Mouse (Mus musculus) inflammation-experienced regulatory T-cells, adult 6 months (primary cell): ENCODE measurements around the gene Isoc2a. TPM values are rescaled to one million over a fixed set of nuclear protein-coding genes. Genes with fewer than 3 reads are reported as not detected.
"Not testable (repeated sequence)": the region's sequence is repeated elsewhere in the genome, so short reads cannot be mapped to it uniquely, and the experiment has no call there.

ENCODE experiments used
- ATAC-seq: one replicate; pipeline ENCODE4 v1.8.0; 2017
- polyA plus RNA-seq, 3 experiments: library from polyadenylated mRNA; unstranded; fragments of 100-300 nt; shearing (Covaris generic); gene quantifications; one replicate each; pipeline ENCODE4 v1.2.1; 2017

Isoc2a gene
- polyA plus RNA-seq = under 1 TPM; 0.58 to 0.92 (median 0.70) TPM

DNA sequence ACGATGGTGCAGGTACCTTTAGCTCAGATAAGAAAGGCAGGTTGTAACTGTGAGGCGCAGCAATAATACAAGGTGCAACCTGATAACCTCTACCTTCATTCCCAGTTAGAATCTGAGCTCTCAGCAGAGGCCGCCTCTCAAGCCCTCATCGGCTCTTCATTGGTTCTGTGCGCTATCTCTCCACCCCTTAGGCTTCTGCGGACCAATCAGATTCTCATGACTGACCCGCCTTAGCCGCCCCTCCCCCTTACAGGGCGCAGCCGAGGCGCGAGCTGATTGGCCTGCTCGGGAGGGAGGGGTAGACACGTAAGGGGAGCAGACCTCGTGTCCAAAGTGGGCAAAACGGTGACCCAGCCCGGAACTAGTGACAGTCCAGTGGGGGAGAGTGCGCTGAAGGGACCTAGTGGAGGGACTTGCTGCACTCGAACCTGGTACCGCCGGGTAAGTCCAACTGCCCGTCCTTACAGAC, at the start of gene Isoc2a:
Gene Isoc2a, plus strand, starts transcription at position 401 of the 469 bp plus-strand sequence.
- peak; percentile 100 for ATAC-seq

DNA sequence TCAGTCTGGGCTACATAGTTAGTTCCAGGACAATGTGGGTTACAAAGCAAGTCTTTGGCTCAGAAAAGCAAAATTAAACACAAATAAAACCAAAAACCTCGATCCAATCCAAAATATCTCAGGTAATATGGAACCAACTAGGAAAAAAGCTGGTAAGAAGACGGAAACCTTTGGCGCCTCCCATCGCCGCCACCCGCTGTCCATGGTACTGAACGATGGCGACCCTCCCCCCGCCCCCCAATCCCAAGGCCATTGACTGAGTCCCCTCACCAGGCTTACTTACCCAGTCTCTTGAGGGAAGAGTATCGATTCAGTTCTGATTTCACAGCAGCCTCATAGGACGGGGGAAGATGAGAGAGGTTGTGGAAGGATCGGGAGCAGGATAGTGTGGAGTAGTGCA, 46.5 kb upstream of the Isoc2a start:
- no peak for ATAC-seq

DNA sequence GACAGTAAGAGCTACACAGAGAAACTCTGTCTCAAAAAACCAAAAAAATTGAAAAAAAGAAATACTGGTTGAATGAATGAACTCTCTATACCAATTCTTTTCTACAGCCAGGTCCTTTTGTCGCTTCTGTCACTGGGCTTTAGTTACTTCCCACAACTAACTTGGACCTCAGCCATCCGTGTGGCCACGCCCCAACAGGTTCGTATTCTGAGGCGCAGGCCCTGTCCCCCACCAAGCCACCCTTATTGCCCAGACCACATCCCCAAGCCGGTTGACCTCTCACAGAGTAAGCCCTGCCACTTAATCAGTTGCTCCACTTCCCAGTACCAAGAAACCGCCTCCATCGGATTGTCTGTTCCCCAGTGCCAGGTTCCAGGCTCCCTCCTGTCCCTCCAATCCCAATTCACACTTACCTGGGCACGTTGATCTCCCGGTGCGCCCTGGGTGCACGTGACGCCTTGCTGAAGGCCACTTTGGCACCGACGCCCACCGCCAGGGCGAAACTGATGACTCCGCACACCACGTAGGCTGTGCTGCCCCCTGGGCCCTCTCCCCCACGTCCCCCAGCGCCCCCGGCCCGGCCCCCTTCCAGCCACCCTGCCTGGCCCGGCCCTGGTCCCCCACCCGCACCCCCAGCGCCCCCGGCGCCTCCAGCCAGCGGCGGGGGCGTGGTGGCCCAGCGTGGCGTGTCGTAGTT, 41.2 kb upstream of the Isoc2a start:
- ATAC-seq = no peak

DNA sequence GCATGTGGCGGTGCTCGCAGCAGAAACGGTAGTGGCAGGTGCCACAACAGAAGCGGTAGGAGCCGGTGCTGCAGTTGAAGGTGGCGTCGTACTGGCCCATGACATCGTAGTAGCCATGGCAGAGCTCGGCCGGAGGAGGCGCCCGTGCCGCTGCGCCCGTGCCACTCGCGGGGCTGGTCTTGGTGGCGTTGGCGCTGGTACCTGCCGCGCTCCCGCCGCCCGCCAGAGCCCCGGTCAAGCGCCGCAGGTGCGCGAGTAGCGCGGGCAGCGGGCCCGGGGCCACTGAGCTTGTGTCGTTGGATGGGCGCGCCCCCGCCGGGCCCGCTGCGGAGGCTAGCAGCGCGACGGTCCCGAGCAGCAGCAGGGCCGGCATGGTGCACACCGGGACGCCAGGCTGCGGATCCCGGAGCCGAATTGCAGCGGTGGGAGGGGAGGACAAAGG, 40.6 kb upstream of the Isoc2a start:
- peak; percentile 96 for ATAC-seq

DNA sequence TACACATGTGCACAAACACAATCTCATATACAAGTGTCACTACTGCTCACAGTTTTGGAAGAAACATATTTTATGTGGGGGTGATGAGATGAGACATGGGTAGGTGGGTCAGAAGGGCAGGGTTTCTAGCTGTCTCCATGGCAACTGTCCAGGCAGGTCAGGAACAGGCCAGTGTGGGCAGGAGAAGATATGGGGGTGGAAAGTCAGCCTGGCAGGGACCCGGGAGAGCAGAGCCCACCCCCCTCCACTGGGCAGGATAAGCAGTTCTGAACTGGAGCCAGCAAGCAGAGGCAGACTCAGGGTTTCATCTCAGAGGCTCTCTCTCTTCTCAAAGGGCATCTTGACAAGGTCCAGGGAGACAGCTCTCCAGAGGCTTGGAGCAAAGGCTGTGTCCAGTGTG, 39.3 kb upstream of the Isoc2a start:
- no peak for ATAC-seq

DNA sequence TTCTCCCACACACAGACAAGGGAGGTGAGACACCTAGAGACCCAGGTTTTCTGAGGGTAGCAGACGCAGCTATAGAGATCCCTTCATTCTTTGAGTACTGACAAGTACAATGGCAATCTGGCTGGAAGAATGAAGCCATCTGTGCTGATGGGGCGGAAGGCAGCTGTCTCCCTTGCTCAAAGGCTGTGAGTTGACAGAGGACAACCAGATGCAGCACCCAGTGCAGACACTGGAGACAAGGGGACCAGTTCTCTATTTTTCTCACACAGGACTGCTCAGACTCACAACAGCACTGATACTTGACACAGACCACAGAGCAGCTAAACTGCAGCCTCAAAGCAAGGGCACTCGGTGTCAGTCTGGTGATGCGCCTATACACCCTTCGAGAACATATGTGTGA, 34.9 kb upstream of the Isoc2a start:
- no peak for ATAC-seq

DNA sequence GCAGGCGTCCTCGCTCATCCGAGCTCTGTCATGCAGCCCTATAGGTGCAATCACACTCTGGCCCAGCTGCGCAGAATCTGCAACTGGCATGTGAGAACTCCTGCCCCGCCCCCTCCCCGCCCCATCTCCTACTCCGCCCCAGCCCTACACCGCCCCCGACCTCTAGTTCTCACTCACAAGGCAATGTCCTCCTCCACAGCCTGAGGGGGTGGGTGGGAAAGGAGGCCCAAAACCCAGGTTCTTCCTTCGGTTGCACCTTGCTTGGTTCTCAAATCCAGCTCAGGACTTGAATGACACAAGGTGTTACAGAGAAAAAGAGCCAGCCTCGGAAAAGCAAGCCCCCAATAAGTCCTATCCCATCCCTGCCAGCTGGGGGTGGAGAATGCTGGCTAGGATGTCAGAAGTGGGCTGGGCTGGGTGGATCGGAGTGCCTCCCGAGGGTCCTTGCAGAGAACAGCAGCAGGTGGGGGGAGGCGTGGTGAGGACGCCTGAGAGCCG, 34.3 kb upstream of the Isoc2a start:
- peak; percentile 48 for ATAC-seq

DNA sequence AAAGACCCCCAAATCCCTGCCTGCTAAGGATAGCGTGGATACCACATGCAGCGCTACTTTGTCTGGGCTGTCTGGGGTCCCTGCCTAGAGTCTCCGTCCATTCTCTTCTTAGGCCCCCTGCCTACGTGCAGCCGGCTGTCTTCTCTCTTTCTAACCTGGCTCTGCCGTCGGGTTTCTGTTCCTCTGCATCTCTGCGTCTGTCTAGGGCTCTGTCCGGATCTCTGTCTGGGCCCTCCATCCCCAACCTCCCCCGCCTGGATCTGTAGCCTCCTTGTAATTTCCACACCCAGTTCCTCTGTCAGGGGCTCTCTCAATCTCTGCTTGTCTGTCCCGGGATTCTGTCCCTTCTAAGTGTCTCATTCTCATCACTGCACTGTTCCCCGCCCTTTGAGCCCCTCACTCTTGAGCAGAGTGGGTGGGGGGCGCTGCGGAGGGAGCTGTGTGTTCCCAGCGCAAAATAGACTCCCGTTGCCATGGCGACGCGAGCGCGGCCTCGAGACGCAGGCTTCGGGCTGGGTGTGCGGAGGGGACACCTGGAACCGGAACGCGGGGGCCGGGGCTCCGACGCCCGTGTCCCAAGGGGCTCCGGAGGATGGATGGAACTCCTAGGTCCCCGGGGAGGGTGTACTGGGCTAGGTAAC, 33.2 kb upstream of the Isoc2a start:
- ATAC-seq = no peak

DNA sequence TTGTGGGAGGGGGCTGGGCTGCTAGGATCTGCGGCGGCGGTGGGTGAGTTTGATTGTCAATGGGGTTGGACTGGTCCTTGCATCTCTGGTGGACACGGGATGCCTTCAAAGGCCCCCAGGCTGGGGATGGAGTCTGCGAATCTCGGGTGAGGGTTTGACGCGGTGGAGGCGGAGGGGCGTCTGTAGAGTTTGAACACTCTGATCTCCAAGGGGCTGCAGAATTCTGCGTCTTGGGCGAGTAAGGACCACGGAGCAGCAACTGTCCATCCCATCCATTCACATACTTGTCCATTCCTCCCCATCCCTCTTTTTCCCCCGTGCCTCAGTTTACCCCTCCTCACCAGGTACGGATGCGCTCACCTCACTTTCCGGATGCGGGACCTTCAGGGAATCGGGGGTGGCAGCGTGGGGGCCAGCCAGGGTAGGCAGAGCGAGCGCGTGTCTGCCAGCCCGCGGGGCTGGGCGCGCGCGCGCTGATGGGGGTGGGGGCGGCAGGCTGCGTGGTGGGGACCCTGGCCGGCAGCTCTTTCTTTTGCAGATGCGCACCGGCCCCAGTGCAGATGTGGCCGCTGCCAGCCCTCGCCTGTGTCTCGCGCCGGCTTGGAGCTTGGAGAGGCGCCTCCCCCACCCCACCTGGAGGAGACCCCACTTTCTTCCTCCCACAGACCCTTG, 32.6 kb upstream of the Isoc2a start, which contains the start of gene Shisa7:
Gene Shisa7, minus strand, starts transcription at position 452 of the 672 bp plus-strand sequence.
- no peak for ATAC-seq

DNA sequence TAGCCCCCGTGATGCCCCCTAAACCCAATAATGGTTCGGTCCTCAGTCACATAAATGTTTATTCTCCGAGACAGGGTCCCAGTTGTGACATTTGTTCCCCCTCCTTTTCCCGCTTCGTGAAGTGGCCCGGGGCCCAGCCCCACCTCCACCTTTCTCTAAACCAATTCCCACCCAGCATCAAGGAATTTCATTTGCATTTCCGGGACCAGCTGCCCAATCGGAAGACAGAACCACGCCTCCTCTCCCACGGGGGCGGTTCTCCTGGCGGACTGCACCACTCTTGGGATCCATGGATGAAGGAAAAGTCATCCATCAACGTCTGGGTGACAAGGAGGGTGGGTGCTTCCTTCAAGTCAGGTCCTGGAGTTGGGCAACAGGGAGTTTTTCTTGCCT, 32.0 kb upstream of the Isoc2a start:
- no peak for ATAC-seq

DNA sequence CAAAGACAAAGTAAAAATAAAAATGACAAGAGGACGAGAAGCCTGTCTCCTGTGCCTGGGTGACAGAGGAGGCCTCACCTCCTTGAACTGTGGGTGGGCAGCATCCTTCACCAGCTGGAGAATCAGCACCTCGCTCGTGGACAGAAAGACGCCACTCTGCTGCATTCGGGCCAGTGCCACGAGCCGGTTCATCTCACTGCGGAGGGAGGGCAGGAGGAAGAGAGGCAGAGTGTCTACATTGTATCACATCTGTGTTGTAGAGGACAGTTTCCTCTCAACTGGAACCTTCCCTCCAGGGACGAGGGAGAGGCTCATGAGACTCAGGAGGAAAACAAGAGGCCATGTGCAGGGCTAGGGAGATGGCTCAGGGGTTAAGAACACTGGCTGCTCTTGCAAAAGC, 27.6 kb upstream of the Isoc2a start:
- ATAC-seq = no peak

DNA sequence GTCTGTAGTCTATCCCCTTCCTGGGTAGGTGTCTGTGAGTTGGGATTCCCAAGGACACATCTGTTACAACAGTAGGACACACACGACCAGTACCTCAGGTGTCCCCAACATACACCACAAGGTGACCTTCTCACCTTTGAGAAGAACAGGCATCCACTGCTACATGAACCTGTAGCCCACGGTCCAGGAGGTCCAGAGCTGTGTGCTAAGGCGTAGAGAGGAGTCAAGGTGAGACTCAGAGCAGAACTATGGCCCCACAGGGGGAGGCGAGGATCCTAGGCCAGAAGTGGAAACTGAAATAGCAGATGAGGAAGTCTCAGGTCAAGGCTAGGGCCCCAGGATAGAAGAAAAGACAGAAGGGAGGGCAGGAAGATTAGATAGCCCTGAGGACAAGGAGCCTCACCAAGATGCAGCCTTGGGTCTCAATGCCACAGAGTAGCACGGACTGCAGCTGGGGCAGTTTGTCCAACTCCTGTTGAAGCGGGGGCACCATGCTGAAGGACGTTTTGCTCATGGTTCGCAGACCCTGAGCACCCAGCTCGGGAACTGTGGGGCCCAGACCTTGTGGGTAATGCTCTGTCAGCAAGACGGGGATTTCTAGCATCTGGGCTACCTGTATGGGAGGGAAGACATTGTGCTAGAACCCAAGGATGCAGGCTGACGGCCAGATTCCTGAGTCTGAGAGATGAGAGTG, 26.2 kb upstream of the Isoc2a start:
- ATAC-seq = no peak

DNA sequence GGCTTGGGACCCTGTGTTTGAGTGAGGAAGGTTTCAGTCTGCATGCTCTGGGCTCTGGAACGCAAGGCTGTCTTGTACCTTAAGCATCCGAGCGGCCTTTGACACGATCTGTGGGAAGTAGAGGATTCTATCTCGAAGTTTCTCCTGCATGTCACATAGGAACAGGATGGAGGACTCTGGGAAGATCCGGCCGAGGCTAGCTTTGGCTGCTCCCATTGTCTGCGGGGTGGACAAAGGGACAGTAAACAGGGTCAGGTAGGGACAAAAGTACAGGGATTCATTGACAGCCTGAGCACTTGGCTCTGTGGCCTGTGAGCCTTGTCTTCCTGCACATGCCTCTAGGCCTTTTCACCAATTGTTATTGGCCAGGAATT, 25.7 kb upstream of the Isoc2a start:
- no peak for ATAC-seq

DNA sequence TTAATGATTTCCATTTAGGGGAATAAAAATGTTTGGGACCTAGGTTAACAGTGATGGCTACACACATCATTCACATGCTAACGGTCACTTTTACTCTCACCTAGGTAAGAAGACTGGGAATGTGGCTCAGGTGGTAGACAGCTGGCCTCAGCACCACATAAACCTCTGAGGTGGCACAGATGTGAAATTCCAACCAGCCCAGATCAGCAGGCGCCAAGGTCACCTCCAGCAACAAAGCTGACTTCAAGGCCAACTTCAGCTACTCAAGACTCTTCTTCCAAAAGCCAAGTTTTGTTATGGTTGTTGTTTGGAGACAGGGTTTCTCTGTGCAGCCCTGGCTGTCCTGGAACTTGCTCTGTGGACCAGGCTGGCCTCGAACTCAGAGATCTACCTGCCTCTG, 23.3 kb upstream of the Isoc2a start:
- ATAC-seq = no peak

DNA sequence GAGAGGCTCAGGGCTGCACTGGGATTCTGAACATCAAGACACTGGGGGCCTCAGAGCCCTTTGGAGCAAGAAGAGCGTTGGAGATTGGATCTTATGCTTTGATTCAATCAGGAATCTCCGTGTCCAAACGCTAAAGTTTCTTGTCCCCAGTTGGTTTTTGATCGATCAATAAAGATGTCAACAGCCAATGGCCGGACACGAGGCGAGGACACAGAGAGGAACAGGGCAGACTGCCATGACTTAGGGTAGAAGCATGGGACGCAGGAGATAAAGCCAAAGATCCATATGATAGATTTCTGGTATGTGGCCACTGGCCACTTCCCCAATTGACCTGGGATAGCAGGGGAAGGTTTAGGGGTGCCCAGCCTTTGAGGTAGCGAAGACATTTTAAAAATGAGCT, 20.4 kb upstream of the Isoc2a start:
- ATAC-seq = no peak

DNA sequence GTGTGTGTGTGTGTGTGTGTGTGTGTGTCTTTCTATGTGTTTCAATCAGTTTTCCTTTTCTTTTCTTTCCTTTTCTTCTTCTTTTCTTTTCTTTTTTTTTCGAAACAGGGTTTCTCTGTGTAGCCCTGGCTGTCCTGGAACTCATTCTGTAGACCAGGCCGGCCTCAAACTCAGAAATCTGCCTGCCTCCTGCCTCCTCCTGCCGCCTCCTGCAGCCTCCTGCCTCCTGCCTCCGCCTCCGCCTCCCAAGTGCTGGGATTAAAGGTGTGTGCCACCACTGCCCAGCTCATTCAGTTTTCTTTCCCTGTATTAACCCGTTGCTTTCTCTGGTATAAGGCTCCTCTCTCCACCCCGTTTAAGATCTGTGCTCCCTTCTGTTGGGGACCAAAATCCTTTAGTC, 19.6 kb upstream of the Isoc2a start:
- ATAC-seq = no peak

DNA sequence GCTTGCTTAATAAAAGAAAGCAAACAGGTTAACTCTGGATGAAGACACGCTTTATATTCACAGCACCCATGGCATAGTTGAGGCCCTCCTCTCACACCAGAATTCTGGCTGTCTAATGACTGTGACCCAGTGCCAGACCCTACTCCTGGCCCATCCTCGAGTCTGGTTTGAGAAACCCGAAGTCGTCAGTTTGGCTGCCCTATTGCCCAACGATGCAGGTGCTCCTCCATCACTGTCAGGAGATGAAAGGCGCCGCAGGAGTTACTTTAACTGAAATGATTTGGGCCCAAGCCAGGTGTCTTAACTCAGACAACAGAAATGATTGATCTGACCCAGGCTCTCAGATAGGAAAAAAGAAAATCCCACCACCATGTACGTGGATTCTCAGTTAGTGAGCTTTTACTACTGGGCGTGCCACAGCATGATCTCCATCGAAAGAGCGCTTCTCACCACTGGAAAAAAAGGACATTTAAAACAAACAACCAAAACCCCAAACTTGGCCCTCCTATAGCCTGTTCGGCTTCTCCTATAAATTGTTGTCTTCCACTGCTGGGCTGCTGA, 17.5 kb upstream of the Isoc2a start:
- no peak for ATAC-seq

DNA sequence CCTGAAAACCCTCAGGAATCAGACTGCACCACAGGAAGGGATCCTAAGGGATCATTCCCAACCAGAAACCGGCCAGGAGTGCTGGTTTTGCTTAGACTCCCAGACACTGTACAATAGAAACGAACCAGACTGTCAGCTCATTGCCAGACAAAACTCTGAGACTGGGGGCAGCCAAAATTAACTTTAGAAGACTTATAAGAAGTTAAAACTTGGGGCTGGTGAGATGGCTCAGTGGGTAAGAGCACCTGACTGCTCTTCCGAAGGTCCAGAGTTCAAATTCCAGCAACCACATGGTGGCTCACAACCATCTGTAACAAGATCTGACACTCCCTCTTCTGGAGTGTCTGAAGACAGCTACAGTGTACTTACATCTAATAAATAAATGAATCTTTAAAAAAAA, 16.0 kb upstream of the Isoc2a start:
- not testable (repeated sequence) for ATAC-seq

DNA sequence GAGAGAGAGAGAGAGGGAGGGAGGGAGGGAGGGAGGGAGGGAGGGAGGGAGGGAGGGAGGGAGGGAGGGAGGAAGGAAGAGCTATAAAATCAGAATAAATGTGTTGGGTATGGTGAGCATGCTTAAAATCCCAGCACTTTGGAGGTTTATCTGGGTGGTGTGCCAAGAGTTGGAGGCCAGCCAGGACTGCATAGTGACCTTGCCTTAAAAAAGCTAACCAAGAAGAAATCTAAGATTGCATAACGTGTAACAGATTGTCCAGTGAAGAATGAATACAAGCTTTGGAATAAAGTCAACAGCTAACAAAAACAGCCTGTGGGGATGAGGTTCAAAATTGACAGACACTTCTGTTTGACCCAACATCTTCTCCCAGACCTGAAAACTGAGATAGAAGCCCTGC, 13.9 kb upstream of the Isoc2a start:
- no peak for ATAC-seq

DNA sequence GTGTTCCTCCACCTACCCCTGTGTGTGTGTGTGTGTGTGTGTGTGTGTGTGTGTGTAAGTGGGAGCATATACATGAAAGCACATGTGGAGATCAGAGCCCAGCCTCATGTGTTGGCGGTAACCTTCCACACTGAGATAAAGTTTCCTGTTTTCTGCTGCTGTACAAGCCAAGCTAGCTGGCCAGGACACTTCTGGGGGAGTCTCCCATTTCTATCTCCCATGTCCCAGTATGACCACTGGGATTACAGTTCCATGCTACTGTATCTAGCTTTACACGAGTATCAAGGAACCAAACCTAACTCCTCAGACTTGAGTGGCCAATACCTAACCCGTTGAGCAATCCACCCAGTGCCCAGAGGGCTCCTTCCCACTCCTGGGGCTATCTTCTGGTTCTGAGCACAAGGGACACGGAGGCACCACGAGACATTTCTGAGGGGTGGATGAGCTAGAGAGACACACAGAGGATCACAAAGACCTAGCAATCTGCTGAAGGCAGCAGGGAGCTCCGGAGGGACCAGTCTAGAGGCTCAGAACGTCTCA, 13.3 kb upstream of the Isoc2a start:
- ATAC-seq = no peak

DNA sequence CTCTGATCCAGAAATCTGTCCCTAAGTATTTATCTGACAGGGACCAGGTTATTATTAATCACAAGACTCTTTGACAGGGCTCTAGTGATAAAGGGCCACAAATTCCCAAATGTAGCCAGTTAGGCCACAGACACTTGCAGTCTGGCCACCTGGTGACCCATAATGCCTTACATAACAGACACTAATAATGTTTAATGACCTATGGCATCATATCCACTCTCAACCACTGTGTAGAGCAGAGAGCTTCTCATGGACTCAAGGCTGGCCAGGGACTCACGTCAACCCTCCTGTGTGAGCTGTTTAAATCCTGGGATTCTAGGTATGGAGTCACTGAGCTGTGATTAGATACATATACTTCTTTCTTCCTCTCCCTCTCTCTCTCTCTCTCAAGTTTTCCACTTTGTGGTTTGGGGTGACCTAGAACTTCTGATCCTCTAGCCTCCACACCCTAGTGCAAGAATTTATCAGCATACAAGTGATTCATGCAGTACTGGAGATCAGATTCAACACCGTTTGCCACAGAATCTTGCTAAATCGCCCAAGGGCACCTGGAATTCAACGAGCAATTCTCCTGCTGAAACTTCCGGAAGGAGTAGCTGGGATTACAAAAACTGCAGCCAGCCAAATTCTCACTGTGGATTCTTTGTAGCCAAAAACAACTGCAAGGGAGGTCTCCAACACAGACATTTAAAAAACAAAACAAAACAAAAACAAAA, 12.7 kb upstream of the Isoc2a start:
- ATAC-seq = no peak

DNA sequence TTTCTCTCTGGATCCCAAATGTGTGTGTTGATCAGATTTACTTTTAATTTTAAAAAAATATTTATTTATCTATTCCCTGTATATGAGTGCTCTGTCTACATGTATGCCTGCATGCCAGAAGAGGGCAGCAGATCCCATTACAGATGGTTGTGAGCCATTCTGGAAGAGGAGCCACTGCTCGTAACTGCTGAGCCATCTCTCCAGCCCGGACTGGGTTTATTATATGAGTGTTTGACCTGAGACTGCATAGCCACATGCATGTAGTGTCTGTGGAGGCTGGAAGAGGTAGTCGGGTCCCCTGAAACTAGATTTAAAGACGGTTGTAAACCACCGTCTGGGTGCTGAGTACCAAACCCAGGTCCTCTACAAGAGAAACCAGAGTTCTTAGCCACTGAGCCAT, 11.9 kb upstream of the Isoc2a start:
- no peak for ATAC-seq
